Mouse (Mus musculus) midbrain, embryonic 14.5 days (tissue): ENCODE measurements around the gene Zgrf1. TPM values are rescaled to one million over a fixed set of nuclear protein-coding genes. Genes with fewer than 3 reads are reported as not detected.
A peak's percentile ranks its signal among the peaks of the same experiment; 100 is the strongest.

Experiments
- ATAC-seq: fragments of 200-750 bp; cut with Nextera tagmentation; 2 replicates; pipeline ENCODE4 v1.8.0; 2017; ENCODE audit warnings: moderate number of reproducible peaks, moderate library complexity; ENCODE audit not compliant: low FRiP score, low TSS enrichment
- DNase-seq: peaks from one replicate; pipeline ENCODE4 v3.0.0-alpha.2; 2015
- H3K27ac ChIP-seq: fragments of 300-500 bp; sonication (generic); replicated peaks from 2 replicates; pipeline ENCODE4 v1.5.1; 2014; ENCODE audit warnings: mild to moderate bottlenecking, low read depth, low read length, moderate library complexity
- H3K27me3 ChIP-seq: fragments of 300-500 bp; sonication (generic); 2 replicates; pipeline ENCODE4 v1.6.1; 2014; ENCODE audit warnings: low read length, control low read depth, mixed read lengths; ENCODE audit not compliant: control insufficient read depth, insufficient read depth
- H3K36me3 ChIP-seq: fragments of 300-500 bp; sonication (generic); 2 replicates; pipeline ENCODE4 v1.6.1; 2014; ENCODE audit warnings: low read length, control low read depth; ENCODE audit not compliant: control insufficient read depth, insufficient read depth
- H3K4me1 ChIP-seq: fragments of 300-500 bp; sonication (generic); 2 replicates; pipeline ENCODE4 v1.6.1; 2014; ENCODE audit warnings: mild to moderate bottlenecking, antibody characterized with exemption, low read length, control low read depth; ENCODE audit not compliant: control insufficient read depth, insufficient read depth
- H3K4me2 ChIP-seq: fragments of 300-500 bp; sonication (generic); 2 replicates; pipeline ENCODE4 v1.6.1; 2014; ENCODE audit warnings: mild to moderate bottlenecking, low read length, moderate library complexity
- H3K4me3 ChIP-seq: fragments of 300-500 bp; sonication (generic); replicated peaks from 2 replicates; pipeline ENCODE4 v1.5.1; 2014; ENCODE audit warnings: low read depth, low read length
- H3K9ac ChIP-seq: fragments of 300-500 bp; sonication (generic); replicated peaks from 2 replicates; pipeline ENCODE4 v1.6.1; 2014; ENCODE audit warnings: mild to moderate bottlenecking, low read length, moderate library complexity
- H3K9me3 ChIP-seq: fragments of 300-500 bp; sonication (generic); 2 replicates; pipeline ENCODE4 v1.6.1; 2016; ENCODE audit warnings: low read length, control low read depth, mixed read lengths; ENCODE audit not compliant: control insufficient read depth
- WGBS: fragments of 180-500 bp; shearing (Covaris S2); extraction: QIAGEN DNeasy Blood & Tissue Kit; methylation state at CpG from one replicate; pipeline ENCODE4 v1.1.7; 2014; 5-methylcytosine and 5-hydroxymethylcytosine counted together
- polyA plus RNA-seq: library from polyadenylated mRNA; unstranded; fragments of >200 nt; fragmentation: Nextera tagmentation; extraction: Ambion mirVana; gene quantifications from 2 replicates; pipeline ENCODE4 v1.2.1, GENCODE M21; 2014

The Zgrf1 gene
- polyA plus RNA-seq, result 2.9 and 3.9 TPM in 2 replicates

DNA sequence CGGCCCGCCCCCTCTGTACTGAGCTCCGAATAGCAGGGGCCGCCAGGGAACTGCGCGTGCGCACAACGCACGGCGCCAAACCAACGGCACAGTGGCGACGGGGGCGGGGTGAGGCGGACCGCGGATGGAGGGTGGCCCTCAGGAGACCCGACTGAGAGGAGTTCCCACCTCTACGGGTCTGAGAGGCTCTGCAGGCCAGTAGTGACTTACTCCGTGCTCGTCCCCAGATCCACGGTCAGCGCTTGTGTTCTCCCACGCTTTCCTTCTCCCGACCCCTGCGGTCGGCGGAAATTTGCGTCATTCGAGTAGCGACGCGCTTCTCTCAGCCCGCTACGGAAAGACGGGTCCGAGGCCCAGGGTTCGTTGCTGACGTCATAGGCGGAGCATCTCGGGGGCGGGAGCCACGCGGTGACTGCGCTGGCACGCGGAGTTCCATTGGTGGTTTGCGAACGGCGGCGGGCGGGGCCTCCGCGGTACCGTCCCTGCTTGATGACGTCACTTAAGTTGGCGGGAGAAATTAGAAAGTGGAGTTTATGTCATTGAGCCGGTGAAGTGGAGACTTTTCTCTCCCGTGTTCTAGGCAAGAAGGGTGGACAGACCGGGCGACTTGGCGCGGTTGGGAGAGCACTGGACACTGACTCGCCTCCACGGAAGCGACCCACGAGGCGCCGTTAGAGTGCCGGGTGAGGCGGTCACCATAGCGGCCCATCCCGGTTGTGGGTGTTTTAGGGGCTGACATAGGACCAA, at the start of gene Zgrf1, which contains the start of gene Larp7:
Zgrf1 (plus strand) TSS at position 517 of the 747 bp plus-strand sequence.
Larp7 (minus strand) TSS at position 377 of the 747 bp plus-strand sequence.
- Histone ChIP-seq H3K4me2 (peak within 1 kb of the TSS; percentile 76), H3K9me3 (no peaks in the 10 kb centered on the region), H3K4me1 (peaks cover 6% of the 10 kb centered on the region; the same call in 1 of the 2 replicates), H3K9ac (peak within 1 kb of the TSS; percentile 67), H3K4me3 (peak within 1 kb of the TSS; percentile 70), H3K36me3 (no peaks in the 10 kb centered on the region), H3K27me3 (no peaks in the 10 kb centered on the region), H3K27ac (peak within 1 kb of the TSS; percentile 96)
- peak; percentile 100 for ATAC-seq
- under 1% methylated on average over 73 of the region's 73 CpGs for WGBS
- DNase-seq, result peak; percentile 100

DNA sequence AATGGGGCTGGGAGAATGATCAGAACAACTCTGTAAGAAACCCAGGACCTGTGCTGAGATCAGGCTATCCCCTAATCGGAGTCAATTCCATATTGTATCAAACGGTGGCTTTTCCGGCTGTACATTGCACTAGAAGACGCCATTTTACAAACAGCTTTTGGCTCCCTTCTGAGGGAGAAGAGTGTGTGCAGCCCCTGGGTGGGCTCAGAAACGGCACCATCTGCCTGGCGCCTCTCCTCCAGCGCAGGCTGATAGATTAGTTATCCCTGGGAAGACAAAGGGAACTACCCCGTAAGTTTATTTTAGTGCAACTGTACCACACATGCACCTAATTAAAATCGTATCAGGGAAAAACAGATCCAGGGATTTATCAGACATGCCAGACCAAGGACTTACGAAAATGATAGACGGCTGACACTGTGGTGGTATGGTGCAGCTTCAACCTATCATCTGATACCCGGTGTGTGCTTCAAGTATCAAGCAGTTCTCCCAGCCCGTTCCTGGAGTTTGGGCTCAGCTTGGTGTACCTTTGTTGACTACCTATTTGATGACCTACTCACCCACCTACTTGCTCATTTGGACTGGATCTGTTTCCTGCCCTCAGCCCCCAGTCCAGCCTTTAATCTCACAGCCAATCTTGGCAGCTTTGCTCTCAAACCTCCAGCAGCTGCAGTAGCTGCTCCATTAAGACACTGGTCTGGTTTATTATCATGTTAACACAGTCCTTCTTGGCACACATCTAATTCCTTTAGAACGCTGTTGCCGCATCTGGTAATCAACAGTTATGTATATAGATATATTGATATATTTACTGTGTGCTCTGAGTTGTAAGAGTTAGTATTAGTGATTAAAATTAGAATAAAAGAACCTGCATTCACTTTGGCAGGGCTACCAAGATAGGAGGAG, 45.2 kb upstream of the Zgrf1 start:
- DNase-seq (no peak), ATAC-seq (no peak)
- Histone ChIP-seq H3K9ac (no peak overlapping the region), H3K4me1 (no peaks in the 10 kb centered on the region), H3K4me2 (no peak overlapping the region), H3K27ac (no peak overlapping the region), H3K27me3 (no peaks in the 10 kb centered on the region), H3K9me3 (0 out of 2 replicates have a peak, but pooled peaks cover 2% of the 10 kb centered on the region), H3K36me3 (no peaks in the 10 kb centered on the region), H3K4me3 (no peak overlapping the region)
- whole genome bisulfite sequencing, result 76% methylated on average over 15 of the region's 15 CpGs

DNA sequence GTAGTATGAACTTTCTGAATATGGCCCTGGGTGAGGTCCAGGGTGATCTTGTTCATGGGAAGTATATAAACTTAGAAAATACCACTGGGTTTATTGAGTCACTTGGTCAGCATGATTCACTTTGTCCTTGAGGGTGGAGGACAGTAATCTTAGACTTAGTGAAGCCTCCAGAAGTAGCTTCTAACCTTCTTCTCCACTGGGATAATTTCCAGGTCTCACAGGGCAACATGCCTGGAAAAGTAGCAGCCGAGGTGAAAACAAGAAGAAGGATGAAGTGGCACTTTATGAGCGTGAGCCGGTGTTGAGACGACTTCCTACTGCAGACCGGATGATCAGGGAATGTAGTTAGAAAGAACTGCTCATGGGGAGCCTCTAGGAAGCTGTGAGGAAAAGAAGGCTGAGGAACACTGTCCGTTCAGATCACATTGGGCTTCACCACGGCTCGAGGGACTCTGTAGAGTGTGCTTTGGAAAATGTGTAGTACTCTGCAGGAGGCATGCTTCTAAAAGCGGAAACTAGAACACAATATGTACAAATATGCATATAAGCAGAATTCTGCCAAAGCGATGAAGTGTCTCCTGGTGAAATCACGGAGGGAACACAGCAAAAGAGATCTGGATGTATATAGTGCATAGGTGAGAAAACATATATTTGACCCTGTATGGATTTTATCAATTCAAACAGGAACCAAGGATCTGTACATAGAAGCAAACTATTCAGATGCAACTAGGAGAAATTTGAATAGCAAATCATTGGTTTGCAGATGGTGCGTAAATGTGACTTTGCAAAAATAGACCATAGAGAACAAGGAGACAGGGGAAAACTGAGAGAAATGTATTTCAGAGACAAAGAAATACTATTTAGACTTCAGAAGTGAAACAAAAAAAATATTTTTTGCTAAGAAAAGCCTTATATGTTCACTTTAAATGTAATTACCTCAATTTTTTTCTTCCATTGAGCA, 41.2 kb upstream of the Zgrf1 start:
- no peaks in the 10 kb centered on the region for H3K4me1 ChIP-seq
- ATAC-seq (no peak), DNase-seq (no peak)
- WGBS, result 84% methylated on average over 12 of the region's 12 CpGs
- no peaks in the 10 kb centered on the region for H3K9me3 ChIP-seq
- no peak overlapping the region for H3K4me3 ChIP-seq
- H3K27ac ChIP-seq, result no peak overlapping the region
- no peaks in the 10 kb centered on the region for H3K36me3 ChIP-seq
- H3K9ac ChIP-seq, result no peak overlapping the region
- H3K27me3 ChIP-seq, result no peaks in the 10 kb centered on the region
- H3K4me2 ChIP-seq, result no peak overlapping the region

DNA sequence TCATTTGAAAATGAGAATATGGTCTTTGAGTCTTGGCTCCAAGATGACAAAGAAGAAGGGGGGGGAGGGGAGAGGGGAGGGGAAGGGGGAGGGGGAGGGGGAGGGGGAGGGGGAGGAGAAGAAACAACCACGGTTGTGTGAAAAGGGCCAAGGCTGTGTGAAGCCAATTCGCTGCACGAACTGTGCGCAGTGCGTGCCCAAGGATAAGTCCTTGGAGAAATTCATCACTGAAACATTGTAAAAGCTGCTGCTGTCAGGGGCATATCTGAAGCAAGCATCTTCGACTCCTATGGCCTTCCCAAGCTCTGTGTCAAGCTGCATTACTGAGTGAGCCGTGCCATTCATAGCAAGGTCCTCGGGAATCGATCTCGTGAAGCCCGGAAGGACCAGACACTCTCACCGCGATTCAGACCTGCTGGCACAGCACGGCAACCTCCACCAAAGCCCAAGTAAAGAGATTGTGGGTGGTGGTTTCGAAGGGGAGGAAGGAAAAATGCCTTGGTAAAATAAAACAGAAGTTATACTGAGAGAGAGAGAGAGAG, 40.4 kb upstream of the Zgrf1 start:
- no peak overlapping the region for H3K4me3 ChIP-seq
- no peak overlapping the region for H3K4me2 ChIP-seq
- DNase-seq (no peak), ATAC-seq (no peak)
- 78% methylated on average over 15 of the region's 15 CpGs for WGBS
- H3K27me3 ChIP-seq, result no peaks in the 10 kb centered on the region
- no peaks in the 10 kb centered on the region for H3K4me1 ChIP-seq
- H3K9me3 ChIP-seq, result no peaks in the 10 kb centered on the region
- H3K36me3 ChIP-seq, result no peaks in the 10 kb centered on the region
- H3K27ac ChIP-seq, result no peak overlapping the region
- H3K9ac ChIP-seq, result no peak overlapping the region

GRCm38 (mm10) chr3:127513699-127514098, 39.6 kb upstream of the Zgrf1 start:
- H3K27me3 ChIP-seq, result no peaks in the 10 kb centered on the region
- H3K4me1 ChIP-seq, result no peaks in the 10 kb centered on the region
- H3K4me3 ChIP-seq, result no peak overlapping the region
- H3K36me3 ChIP-seq, result no peaks in the 10 kb centered on the region
- 80% methylated on average over 2 of the region's 2 CpGs for WGBS
- no peak overlapping the region for H3K4me2 ChIP-seq
- DNase-seq (no peak), ATAC-seq (no peak)
- no peaks in the 10 kb centered on the region for H3K9me3 ChIP-seq
- no peak overlapping the region for H3K9ac ChIP-seq
- no peak overlapping the region for H3K27ac ChIP-seq

DNA sequence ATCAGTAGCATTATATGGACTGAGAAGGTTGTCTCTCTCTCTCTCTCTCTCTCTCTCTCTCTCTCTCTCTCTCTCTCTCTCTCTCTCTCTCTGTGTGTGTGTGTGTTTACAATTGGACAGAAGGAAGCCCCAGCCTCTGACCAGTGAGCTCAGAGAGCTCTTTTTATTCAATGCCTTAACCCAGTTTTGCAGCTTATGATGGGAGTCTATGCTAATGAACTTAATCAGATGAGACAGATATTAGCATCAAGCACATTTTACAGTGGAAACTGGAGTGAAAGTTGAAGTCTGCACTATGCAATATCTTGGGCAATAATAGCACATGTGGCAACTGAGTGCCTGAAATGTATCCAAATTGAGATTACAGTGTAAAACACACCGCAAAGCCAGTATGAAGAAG, 38.0 kb upstream of the Zgrf1 start:
- WGBS, result 100% methylated on average over 1 of the region's 1 CpGs

GRCm38 (mm10) chr3:127520300-127520699, 33.0 kb upstream of the Zgrf1 start:
- Histone ChIP-seq H3K36me3 (no peaks in the 10 kb centered on the region), H3K27me3 (no peaks in the 10 kb centered on the region), H3K4me2 (no peak overlapping the region), H3K4me3 (no peak overlapping the region), H3K27ac (no peak overlapping the region), H3K9me3 (no peaks in the 10 kb centered on the region), H3K4me1 (no peaks in the 10 kb centered on the region), H3K9ac (no peak overlapping the region)
- no peak for ATAC-seq
- WGBS, result 87% methylated on average over 6 of the region's 6 CpGs
- DNase-seq, result no peak

More for the DNA sequence above, 38.0 kb upstream of the Zgrf1 start:
- Histone ChIP-seq H3K4me3 (no peak overlapping the region), H3K27me3 (no peaks in the 10 kb centered on the region), H3K9ac (no peak overlapping the region), H3K4me2 (no peak overlapping the region), H3K9me3 (no peaks in the 10 kb centered on the region), H3K27ac (no peak overlapping the region), H3K4me1 (no peaks in the 10 kb centered on the region), H3K36me3 (no peaks in the 10 kb centered on the region)
- DNase-seq, result no peak
- no peak for ATAC-seq

- Histone ChIP-seq H3K9ac (no peak overlapping the region), H3K27ac (no peak overlapping the region), H3K4me3 (no peak overlapping the region), H3K4me1 (no peaks in the 10 kb centered on the region), H3K4me2 (no peak overlapping the region), H3K36me3 (no peaks in the 10 kb centered on the region), H3K27me3 (no peaks in the 10 kb centered on the region), H3K9me3 (no peaks in the 10 kb centered on the region)
- DNase-seq (no peak), ATAC-seq (no peak)
- WGBS, result 90% methylated on average over 10 of the region's 10 CpGs
These were observed 32.1 kb upstream of the Zgrf1 start for GRCm38 (mm10) chr3:127521156-127521555.
